Mouse (Mus musculus) right cerebral cortex, postnatal 10 days (tissue): ENCODE measurements around the gene Slc23a4.

Experiments
- DNase-seq, 2 experiments: peaks; one replicate each; pipeline ENCODE4 v3.0.0; 2021; ENCODE audit warnings: low spot score in 2 of 2

Gene Slc23a4

GRCm38 (mm10) chr6:34988081-34988761 is at the start of gene Slc23a4:
Gene Slc23a4 (minus strand): TSS chr6:34988404.
- no peak for DNase-seq

GRCm38 (mm10) chr6:35033341-35033740 is 45.1 kb upstream of the Slc23a4 start:
- no peak for DNase-seq

GRCm38 (mm10) chr6:35032704-35033103 is 44.5 kb upstream of the Slc23a4 start:
- DNase-seq = no peak

- no peak for DNase-seq
These were observed 42.6 kb upstream of the Slc23a4 start for GRCm38 (mm10) chr6:35030811-35031210.

- no peak for DNase-seq
These were observed 42.0 kb upstream of the Slc23a4 start for GRCm38 (mm10) chr6:35030226-35030625.

- no peak for DNase-seq
These were observed 39.8 kb upstream of the Slc23a4 start for GRCm38 (mm10) chr6:35028023-35028422.

- no peak for DNase-seq
These were observed 39.1 kb upstream of the Slc23a4 start for GRCm38 (mm10) chr6:35027257-35027656.

- no peak for DNase-seq
These were observed 28.4 kb upstream of the Slc23a4 start for GRCm38 (mm10) chr6:35016624-35017023.

GRCm38 (mm10) chr6:35011953-35012352 is 23.7 kb upstream of the Slc23a4 start:
- peak in 1 of 2 experiments; percentile 33 for DNase-seq

GRCm38 (mm10) chr6:35010705-35011104 is 22.5 kb upstream of the Slc23a4 start:
- DNase-seq = no peak

- peak; percentile 88 to 91 for DNase-seq
These were observed 14.1 kb upstream of the Slc23a4 start for GRCm38 (mm10) chr6:35002261-35002669.

GRCm38 (mm10) chr6:34999101-34999500 is 10.9 kb upstream of the Slc23a4 start:
- peak; percentile 68 to 70 for DNase-seq

GRCm38 (mm10) chr6:34996496-34996895 is 8.3 kb upstream of the Slc23a4 start:
- DNase-seq = no peak

- peak; percentile 82 to 83 for DNase-seq
These were observed 7.1 kb upstream of the Slc23a4 start for GRCm38 (mm10) chr6:34995265-34995681.

GRCm38 (mm10) chr6:34994692-34995091 is 6.5 kb upstream of the Slc23a4 start:
- DNase-seq = no peak

- no peak for DNase-seq
These were observed 1.1 kb upstream of the Slc23a4 start for GRCm38 (mm10) chr6:34989263-34989662.

- no peak for DNase-seq
These were observed 1.0 kb downstream of the Slc23a4 start for GRCm38 (mm10) chr6:34987085-34987645.

- no peak for DNase-seq
These were observed 7.5 kb downstream of the Slc23a4 start for GRCm38 (mm10) chr6:34980661-34981060.

- DNase-seq = no peak
These were observed 8.9 kb downstream of the Slc23a4 start for GRCm38 (mm10) chr6:34979291-34979690.

- no peak for DNase-seq
These were observed 17.0 kb downstream of the Slc23a4 start for GRCm38 (mm10) chr6:34971181-34971580.

- no peak for DNase-seq
These were observed 22.2 kb downstream of the Slc23a4 start for GRCm38 (mm10) chr6:34965819-34966539.

- no peak for DNase-seq
These were observed 23.7 kb downstream of the Slc23a4 start for GRCm38 (mm10) chr6:34964550-34964949.

- no peak for DNase-seq
These were observed 29.1 kb downstream of the Slc23a4 start for GRCm38 (mm10) chr6:34959131-34959530.
